Mouse (Mus musculus) embryonic facial prominence, embryonic 10.5 days (tissue): Measurements from ENCODE around the gene Slc8a1. TPM values are rescaled to one million over a fixed set of nuclear protein-coding genes. Genes with fewer than 3 reads are reported as not detected.

ENCODE experiments used
- DNase-seq: peaks from one replicate; pipeline ENCODE4 v3.0.0-alpha.2; 2017; ENCODE audit warnings: low spot score
- H3K27ac ChIP-seq: fragments of 300-500 bp; sonication (generic); replicated peaks from 2 replicates; pipeline ENCODE4 v1.5.1; 2016; ENCODE audit warnings: mild to moderate bottlenecking
- H3K27me3 ChIP-seq: fragments of 300-500 bp; sonication (generic); replicated peaks from 2 replicates; pipeline ENCODE4 v1.6.1; 2016; ENCODE audit warnings: low read depth, mild to moderate bottlenecking; ENCODE audit not compliant: poor library complexity, severe bottlenecking
- H3K36me3 ChIP-seq: fragments of 300-500 bp; sonication (generic); replicated peaks from 2 replicates; pipeline ENCODE4 v1.6.1; 2016; ENCODE audit warnings: mild to moderate bottlenecking, moderate library complexity
- H3K4me1 ChIP-seq: fragments of 300-500 bp; sonication (generic); 2 replicates; pipeline ENCODE4 v1.6.1; 2016
- H3K4me3 ChIP-seq: fragments of 300-500 bp; sonication (generic); 2 replicates; pipeline ENCODE4 v1.5.1; 2016; ENCODE audit warnings: mild to moderate bottlenecking, moderate library complexity
- H3K9me3 ChIP-seq: fragments of 300-500 bp; sonication (generic); 2 replicates; pipeline ENCODE4 v1.6.1; 2016; ENCODE audit warnings: mild to moderate bottlenecking
- WGBS: fragments of 180-500 bp; shearing (Covaris S2); methylation state at CpG from one replicate; pipeline ENCODE4 v1.1.7; 2016; 5-methylcytosine and 5-hydroxymethylcytosine counted together
- polyA plus RNA-seq: library from polyadenylated mRNA; unstranded; fragments of >200 nt; fragmentation: Nextera tagmentation; extraction: Ambion mirVana; gene quantifications from 2 replicates; pipeline ENCODE4 v1.2.1, GENCODE M21; 2016

The Slc8a1 gene
- polyA plus RNA-seq, 1 experiment from 2014 or later = 2.1 TPM

- H3K27me3 ChIP-seq = no peaks in the 10 kb centered on the region
Observed at GRCm38 (mm10) chr17:81514022-81514421, 224.2 kb downstream of the Slc8a1 start.

DNA sequence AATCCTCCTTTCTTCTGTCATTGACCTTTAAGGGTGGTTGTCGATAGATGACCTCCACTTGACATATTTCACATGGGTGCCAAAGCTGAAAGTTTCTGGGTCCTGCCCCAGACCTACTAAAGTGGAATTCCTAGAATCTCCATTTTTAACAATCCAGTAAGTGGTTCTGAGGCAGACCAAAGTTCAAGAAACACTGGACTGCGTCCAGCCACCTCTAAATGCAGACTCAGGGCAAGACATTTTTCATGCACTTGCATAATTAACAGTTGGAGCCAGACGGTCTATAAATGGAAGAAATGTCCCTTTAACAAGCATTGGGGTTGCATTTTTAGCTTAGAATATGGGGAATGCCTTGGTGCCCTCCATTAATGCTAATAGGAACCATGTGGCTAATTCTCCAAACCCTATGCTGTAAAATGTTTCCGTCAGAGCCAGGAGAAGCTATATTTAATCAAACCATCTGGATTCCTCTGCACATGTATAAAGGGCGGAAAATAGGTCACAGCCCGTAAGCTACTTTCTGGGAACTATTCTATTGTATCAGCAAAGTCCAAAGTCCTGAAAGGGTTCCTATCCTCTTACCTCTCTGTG lies 224.7 kb downstream of the Slc8a1 start:
- H3K27ac ChIP-seq = no peak overlapping the region
- peak; percentile 18 for DNase-seq
- 38% methylated on average over 6 of the region's 6 CpGs for WGBS

More at GRCm38 (mm10) chr17:81514022-81514421, 224.2 kb downstream of the Slc8a1 start:
- Histone ChIP-seq H3K9me3 (no peaks in the 10 kb centered on the region), H3K4me1 (peaks cover 32% of the 10 kb centered on the region), H3K4me3 (no peak overlapping the region), H3K27ac (no peak overlapping the region), H3K36me3 (no peaks in the 10 kb centered on the region)
- WGBS = 64% methylated on average over 4 of the region's 4 CpGs
- no peak for DNase-seq

DNA sequence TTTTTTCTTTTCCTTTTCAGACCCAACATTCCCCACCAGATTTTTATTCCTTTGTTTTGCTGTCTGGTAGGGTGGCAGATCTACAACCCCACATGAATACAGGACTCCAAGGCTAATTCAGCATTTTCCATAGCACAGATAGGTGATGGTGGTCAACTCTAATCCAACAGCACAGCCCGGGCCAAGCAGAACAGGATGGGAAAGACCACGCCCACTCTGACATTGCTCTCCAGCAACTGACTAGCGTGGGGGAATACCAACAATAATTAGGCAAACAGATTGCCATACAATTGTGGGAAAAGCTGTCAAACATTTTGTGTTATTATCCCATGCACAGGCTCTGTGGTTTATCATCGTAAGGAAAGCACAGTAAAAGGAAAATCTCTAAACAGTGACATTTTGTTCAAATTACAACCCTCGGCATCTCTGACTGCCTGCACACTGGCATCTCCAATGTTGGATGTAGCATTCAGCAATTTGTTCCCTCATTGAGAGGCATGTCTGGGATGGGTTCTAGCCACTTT lies 233.0 kb downstream of the Slc8a1 start:
- DNase-seq = no peak
- no peak overlapping the region for H3K27ac ChIP-seq
- no peaks in the 10 kb centered on the region for H3K36me3 ChIP-seq
- H3K4me3 ChIP-seq = no peak overlapping the region
- no peaks in the 10 kb centered on the region for H3K9me3 ChIP-seq
- H3K27me3 ChIP-seq = no peaks in the 10 kb centered on the region
- no peaks in the 10 kb centered on the region for H3K4me1 ChIP-seq
- 83% methylated on average over 5 of the region's 5 CpGs for WGBS

More for the DNA sequence above, 224.7 kb downstream of the Slc8a1 start:
- no peaks in the 10 kb centered on the region for H3K36me3 ChIP-seq
- H3K4me1 ChIP-seq = peaks cover 32% of the 10 kb centered on the region
- no peak overlapping the region for H3K4me3 ChIP-seq
- no peaks in the 10 kb centered on the region for H3K27me3 ChIP-seq
- H3K9me3 ChIP-seq = no peaks in the 10 kb centered on the region

DNA sequence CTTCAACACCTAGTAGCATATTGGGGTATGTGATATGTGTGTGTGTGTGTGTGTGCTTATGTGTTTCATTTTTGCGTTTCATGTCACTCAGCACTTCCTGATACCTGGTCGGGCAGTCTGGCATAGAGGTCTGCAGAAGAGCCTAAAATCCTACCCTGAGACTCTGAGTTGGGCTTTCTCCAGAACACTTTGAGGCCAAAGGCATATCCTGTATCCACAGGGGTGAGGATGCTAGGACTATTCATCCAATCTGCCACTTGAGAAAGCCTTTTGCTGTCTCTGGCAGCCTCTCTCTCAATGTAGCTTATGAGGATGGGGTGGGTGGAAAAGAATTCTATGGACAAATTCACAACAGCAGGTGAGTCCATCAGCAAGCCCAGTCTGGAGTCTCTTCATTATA lies 234.1 kb downstream of the Slc8a1 start:
- Histone ChIP-seq H3K9me3 (no peaks in the 10 kb centered on the region), H3K27ac (no peak overlapping the region), H3K27me3 (no peaks in the 10 kb centered on the region), H3K4me3 (no peak overlapping the region), H3K4me1 (no peaks in the 10 kb centered on the region), H3K36me3 (no peaks in the 10 kb centered on the region)
- 92% methylated on average over 2 of the region's 2 CpGs for WGBS
- no peak for DNase-seq

GRCm38 (mm10) chr17:81502732-81503131 lies 235.4 kb downstream of the Slc8a1 start:
- no peak overlapping the region for H3K27ac ChIP-seq
- WGBS = 88% methylated on average over 3 of the region's 3 CpGs

DNA sequence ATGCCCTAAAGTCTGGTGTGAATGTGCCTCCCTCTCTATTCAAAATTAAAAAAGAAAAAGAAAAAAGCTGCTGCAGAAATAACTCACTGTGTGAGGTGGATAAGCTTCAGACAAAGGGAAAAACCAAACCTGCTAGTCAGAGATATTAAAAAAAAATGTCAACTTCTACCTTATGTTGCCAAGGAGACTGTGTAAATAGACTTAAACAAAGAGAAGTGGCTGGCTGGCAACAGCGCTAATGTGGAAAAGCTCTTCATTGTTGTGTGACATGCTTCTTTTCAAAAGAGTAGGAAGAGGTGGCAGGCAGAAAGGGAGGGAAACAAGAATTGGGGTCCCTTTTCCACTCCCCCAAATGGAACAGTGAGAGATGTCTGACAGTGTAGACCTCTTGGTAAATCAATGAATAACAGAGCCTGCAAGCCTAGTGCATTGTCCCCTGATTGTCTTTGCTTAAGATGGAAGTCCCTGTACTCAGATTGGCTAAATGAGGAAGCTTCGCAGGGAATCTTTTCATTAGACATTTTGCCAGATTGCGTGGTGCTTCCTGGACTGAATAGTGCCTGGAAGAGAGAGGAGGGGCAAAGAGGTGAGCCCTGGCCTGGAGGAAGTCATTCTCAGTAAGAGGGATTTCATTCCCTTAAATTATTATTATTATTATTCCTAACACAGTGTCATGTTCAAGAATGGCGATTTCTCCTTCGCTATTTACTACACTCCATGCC lies 237.3 kb downstream of the Slc8a1 start:
- 80% methylated on average over 5 of the region's 5 CpGs for WGBS
- Histone ChIP-seq H3K36me3 (no peaks in the 10 kb centered on the region), H3K4me1 (no peaks in the 10 kb centered on the region), H3K27me3 (no peaks in the 10 kb centered on the region), H3K27ac (no peak overlapping the region), H3K4me3 (no peak overlapping the region), H3K9me3 (no peaks in the 10 kb centered on the region)
- DNase-seq = no peak

More at GRCm38 (mm10) chr17:81502732-81503131, 235.4 kb downstream of the Slc8a1 start:
- Histone ChIP-seq H3K27me3 (no peaks in the 10 kb centered on the region), H3K36me3 (no peaks in the 10 kb centered on the region), H3K9me3 (no peaks in the 10 kb centered on the region), H3K4me1 (no peaks in the 10 kb centered on the region), H3K4me3 (no peak overlapping the region)
- DNase-seq = no peak

DNA sequence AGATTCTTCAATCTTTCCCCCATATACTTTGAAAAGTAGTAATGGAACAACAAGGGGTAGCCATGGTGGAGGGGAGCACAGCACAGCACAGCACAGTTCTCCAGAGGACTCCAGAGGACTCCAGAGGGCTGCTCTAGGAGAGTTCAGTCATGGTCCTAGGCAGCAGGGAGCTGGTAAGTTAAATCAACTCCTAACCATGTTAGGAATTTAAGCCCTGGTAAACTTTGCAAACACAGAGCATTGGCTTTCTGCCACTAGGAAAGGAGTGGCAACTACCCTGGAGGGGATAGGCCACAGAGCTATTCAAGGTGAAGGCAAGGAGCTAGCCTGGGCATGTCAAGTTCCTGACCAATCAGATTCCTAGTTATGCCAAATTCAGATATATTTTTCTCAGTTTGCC lies 240.3 kb downstream of the Slc8a1 start:
- no peak for DNase-seq
- Histone ChIP-seq H3K27me3 (no peaks in the 10 kb centered on the region), H3K36me3 (no peaks in the 10 kb centered on the region), H3K9me3 (no peaks in the 10 kb centered on the region), H3K4me3 (no peak overlapping the region), H3K27ac (no peak overlapping the region), H3K4me1 (no peaks in the 10 kb centered on the region)

- H3K27ac ChIP-seq = no peak overlapping the region
- 86% methylated on average over 1 of the region's 1 CpGs for WGBS
- H3K9me3 ChIP-seq = no peaks in the 10 kb centered on the region
Observed at GRCm38 (mm10) chr17:81496616-81497015, 241.6 kb downstream of the Slc8a1 start.

GRCm38 (mm10) chr17:81492216-81492865 lies 245.8 kb downstream of the Slc8a1 start:
- Histone ChIP-seq H3K4me3 (no peak overlapping the region), H3K27ac (no peak overlapping the region), H3K36me3 (no peaks in the 10 kb centered on the region), H3K27me3 (no peaks in the 10 kb centered on the region), H3K4me1 (no peaks in the 10 kb centered on the region), H3K9me3 (no peaks in the 10 kb centered on the region)
- 88% methylated on average over 6 of the region's 6 CpGs for WGBS
- DNase-seq = no peak

More at GRCm38 (mm10) chr17:81496616-81497015, 241.6 kb downstream of the Slc8a1 start:
- no peaks in the 10 kb centered on the region for H3K36me3 ChIP-seq
- no peaks in the 10 kb centered on the region for H3K27me3 ChIP-seq
- no peaks in the 10 kb centered on the region for H3K4me1 ChIP-seq
- H3K4me3 ChIP-seq = no peak overlapping the region
- no peak for DNase-seq

DNA sequence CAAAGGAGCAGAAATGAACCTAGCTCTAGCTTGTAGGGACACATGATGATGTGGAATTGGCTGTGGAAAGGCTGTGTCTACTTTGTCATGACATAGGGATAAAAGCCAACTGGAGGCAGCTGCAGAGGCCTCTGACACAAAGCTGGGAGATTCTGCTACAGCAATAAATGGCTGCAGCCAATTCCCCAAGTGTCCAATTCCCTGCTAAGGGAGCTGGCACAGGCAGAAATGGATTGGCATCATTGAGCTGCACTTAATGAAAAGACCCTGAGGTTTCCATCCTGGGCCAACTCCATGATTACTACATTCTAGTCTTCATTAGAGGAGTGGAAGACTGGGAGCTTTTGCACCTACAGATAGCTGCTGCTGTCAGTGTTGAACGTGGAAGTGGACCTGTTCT lies 251.8 kb downstream of the Slc8a1 start:
- H3K9me3 ChIP-seq = no peaks in the 10 kb centered on the region
- WGBS = 82% methylated on average over 1 of the region's 1 CpGs
- no peaks in the 10 kb centered on the region for H3K27me3 ChIP-seq
- no peaks in the 10 kb centered on the region for H3K36me3 ChIP-seq
- peaks cover 5% of the 10 kb centered on the region; the same call in 1 of the 2 replicates for H3K4me1 ChIP-seq
- H3K27ac ChIP-seq = no peak overlapping the region
- DNase-seq = no peak
- H3K4me3 ChIP-seq = no peak overlapping the region

GRCm38 (mm10) chr17:81481843-81482490 lies 256.2 kb downstream of the Slc8a1 start:
- H3K9me3 ChIP-seq = no peaks in the 10 kb centered on the region
- H3K27ac ChIP-seq = no peak overlapping the region
- H3K4me3 ChIP-seq = no peak overlapping the region
- H3K27me3 ChIP-seq = no peaks in the 10 kb centered on the region
- DNase-seq = no peak
- 78% methylated on average over 11 of the region's 11 CpGs for WGBS
- H3K4me1 ChIP-seq = peaks cover 12% of the 10 kb centered on the region
- H3K36me3 ChIP-seq = no peaks in the 10 kb centered on the region

DNA sequence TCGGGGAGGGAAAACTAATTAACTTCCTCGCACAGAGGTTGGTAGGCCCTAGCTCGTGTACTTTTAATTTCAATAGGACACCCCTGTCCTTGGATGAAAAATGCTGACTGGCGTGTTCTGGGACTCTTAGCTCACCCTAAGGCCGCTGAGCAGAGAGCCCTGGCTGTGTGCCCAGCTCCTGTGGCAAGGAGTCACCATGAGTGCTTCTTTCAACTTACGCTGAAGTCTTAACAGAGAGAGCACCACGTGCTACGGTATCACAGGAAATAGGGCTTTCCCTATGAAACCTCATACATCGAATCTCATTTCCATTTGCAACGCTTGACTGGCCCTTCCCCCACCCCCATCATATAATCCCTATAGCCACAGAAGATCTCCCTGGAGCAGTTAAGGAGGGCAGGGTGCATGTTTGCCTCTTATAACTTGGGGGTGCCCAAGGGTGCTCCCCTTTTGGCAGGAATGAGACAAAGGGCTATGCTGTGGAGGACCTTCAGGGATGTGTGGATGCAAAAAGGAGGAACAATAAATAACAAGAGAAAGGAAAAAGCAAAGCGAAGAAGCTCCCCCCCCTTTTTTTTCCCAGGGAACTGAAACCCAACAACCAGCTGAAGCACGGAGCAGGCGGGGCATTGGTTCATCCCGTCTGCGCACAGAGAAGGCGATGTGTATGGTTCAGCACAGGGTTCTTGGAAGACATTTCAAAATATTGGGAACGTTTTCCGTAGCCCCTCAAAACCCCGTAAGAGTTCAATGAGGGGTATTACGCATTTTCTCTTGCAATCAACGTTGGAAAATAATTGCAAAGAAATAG lies 257.6 kb downstream of the Slc8a1 start:
- Histone ChIP-seq H3K9me3 (no peaks in the 10 kb centered on the region), H3K4me1 (peaks cover 12% of the 10 kb centered on the region), H3K27me3 (no peaks in the 10 kb centered on the region), H3K27ac (no peak overlapping the region), H3K4me3 (no peak overlapping the region), H3K36me3 (no peaks in the 10 kb centered on the region)
- WGBS = 84% methylated on average over 21 of the region's 21 CpGs
- peak; percentile 10 for DNase-seq
